Mouse (Mus musculus) forebrain, postnatal 0 days (tissue): Measurements from ENCODE around the gene Rab3ip. TPM values are rescaled to one million over a fixed set of nuclear protein-coding genes. Genes with fewer than 3 reads are reported as not detected.

ENCODE experiments used
- ATAC-seq: fragments of 200-750 bp; cut with Nextera tagmentation; 2 replicates; pipeline ENCODE4 v1.8.0; 2017; ENCODE audit warnings: mild to moderate bottlenecking, moderate library complexity
- DNase-seq: peaks from one replicate; pipeline ENCODE4 v3.0.0-alpha.2; 2015
- H3K27ac ChIP-seq: fragments of 300-500 bp; sonication (generic); 2 replicates; pipeline ENCODE4 v1.5.1; 2014; ENCODE audit warnings: low read depth, mild to moderate bottlenecking, antibody characterized with exemption, low read length, moderate library complexity, mixed read lengths
- H3K27me3 ChIP-seq: fragments of 300-500 bp; sonication (generic); 2 replicates; pipeline ENCODE4 v1.6.1; 2014; ENCODE audit warnings: mild to moderate bottlenecking, low read length, mixed read lengths; ENCODE audit not compliant: insufficient read depth
- H3K36me3 ChIP-seq: fragments of 300-500 bp; sonication (generic); 2 replicates; pipeline ENCODE4 v1.6.1; 2014; ENCODE audit warnings: mild to moderate bottlenecking, moderate library complexity; ENCODE audit not compliant: insufficient read depth
- H3K4me1 ChIP-seq: fragments of 300-500 bp; sonication (generic); 2 replicates; pipeline ENCODE4 v1.6.1; 2014; ENCODE audit warnings: antibody characterized with exemption; ENCODE audit not compliant: insufficient read depth
- H3K4me2 ChIP-seq: fragments of 300-500 bp; sonication (generic); 2 replicates; pipeline ENCODE4 v1.6.1; 2014; ENCODE audit warnings: low read depth, mild to moderate bottlenecking, moderate library complexity
- H3K4me3 ChIP-seq: fragments of 300-500 bp; sonication (generic); 2 replicates; pipeline ENCODE4 v1.5.1; 2014; ENCODE audit warnings: low read depth, low read length, mixed read lengths
- H3K9ac ChIP-seq: fragments of 300-500 bp; sonication (generic); 2 replicates; pipeline ENCODE4 v1.6.1; 2014; ENCODE audit warnings: mild to moderate bottlenecking
- H3K9me3 ChIP-seq: fragments of 300-500 bp; sonication (generic); 2 replicates; pipeline ENCODE4 v1.6.1; 2016; ENCODE audit warnings: low read length
- CTCF ChIP-seq: sonication (generic); IDR thresholded peaks from 2 replicates; pipeline ENCODE4 v1.5.1; 2016; ENCODE audit warnings: antibody characterized with exemption, control low read depth, low read depth
- WGBS: fragments of 180-500 bp; shearing (Covaris S2); extraction: QIAGEN DNeasy Blood & Tissue Kit; methylation state at CpG from one replicate; pipeline ENCODE4 v1.1.7; 2014; 5-methylcytosine and 5-hydroxymethylcytosine counted together
- polyA plus RNA-seq: library from polyadenylated mRNA; unstranded; fragments of >200 nt; fragmentation: Nextera tagmentation; extraction: Ambion mirVana; gene quantifications from 2 replicates; pipeline ENCODE4 v1.2.1, GENCODE M21; 2015
- total RNA-seq: library from RNA; depleted of rRNA; stranded (reverse); fragments of >200 nt; gene quantifications from 2 replicates; pipeline ENCODE4 v1.2.3, GENCODE M21; 2014; rRNA removed

Gene Rab3ip
- total and polyA plus RNA-seq, 2 experiments from 2014 or later = 41.8 to 125 TPM

DNA sequence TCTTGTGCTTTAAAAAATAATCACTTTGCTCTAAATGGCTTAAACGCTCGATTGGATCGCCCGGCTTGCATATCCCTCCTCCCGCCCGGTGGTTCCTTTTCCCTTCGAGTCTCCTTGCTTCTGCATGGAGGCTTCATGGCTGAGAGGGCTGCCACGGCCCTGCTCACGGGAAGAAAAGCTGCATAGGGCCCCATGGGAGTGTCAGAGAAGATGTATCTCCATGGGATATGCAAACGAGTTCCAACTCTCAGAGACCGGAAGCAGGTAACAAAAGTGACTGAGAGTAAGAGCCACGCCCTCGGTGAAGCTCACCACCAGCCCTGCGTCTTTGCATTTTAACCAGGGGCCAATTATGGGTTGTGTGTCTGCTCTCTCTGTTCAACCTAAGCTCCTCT, 78.6 kb downstream of the Rab3ip start:
- Histone ChIP-seq H3K9me3 (no peaks in the 10 kb centered on the region), H3K4me3 (no peak overlapping the region), H3K4me2 (no peak overlapping the region), H3K27me3 (no peaks in the 10 kb centered on the region), H3K36me3 (no peaks in the 10 kb centered on the region), H3K9ac (no peak overlapping the region), H3K4me1 (0 out of 2 replicates have a peak, but pooled peaks cover 3% of the 10 kb centered on the region), H3K27ac (no peak overlapping the region)
- TF ChIP-seq CTCF = no peak
- ATAC-seq (no peak), DNase-seq (no peak)
- WGBS = 82% methylated on average over 14 of the region's 14 CpGs

DNA sequence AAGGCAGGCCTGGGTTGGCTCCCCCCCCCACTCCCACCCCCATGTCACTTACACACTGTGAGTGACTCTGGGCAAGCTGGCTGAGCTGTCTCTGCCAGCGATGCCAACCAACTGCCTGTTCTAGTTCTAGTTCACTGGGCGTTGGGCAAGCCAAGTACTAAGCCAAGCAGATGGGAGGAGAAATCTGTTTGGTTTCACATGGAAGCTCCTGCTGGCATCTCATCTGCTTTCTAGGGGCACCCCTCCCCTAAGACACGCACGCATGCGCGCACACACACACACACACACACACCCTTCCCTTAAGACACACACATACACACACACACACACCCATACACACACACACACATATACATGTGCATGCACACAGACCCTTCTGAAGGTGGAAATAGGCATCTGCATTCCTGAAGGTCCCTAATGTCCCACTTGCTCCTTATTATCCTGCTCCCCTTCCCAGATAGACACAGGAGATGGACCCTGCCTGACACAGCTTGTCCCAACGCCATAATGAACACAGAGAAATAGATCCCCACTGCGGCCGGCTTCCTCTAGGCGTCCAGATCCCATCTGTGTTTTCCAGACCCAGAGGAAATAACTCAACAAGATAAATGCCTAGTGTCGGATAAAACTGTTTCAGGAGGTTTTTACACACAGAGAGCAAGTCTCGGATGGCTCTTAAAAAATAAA, 79.1 kb downstream of the Rab3ip start:
- ATAC-seq (peak; percentile 94), DNase-seq (peak; percentile 79)
- WGBS = 74% methylated on average over 12 of the region's 12 CpGs
- H3K9ac ChIP-seq = no peak overlapping the region
- no peak for TF ChIP-seq CTCF
- H3K4me1 ChIP-seq = 0 out of 2 replicates have a peak, but pooled peaks cover 3% of the 10 kb centered on the region
- H3K4me3 ChIP-seq = no peak overlapping the region
- H3K27me3 ChIP-seq = no peaks in the 10 kb centered on the region
- H3K9me3 ChIP-seq = no peaks in the 10 kb centered on the region
- H3K36me3 ChIP-seq = no peaks in the 10 kb centered on the region
- no peak overlapping the region for H3K4me2 ChIP-seq
- H3K27ac ChIP-seq = no peak overlapping the region

DNA sequence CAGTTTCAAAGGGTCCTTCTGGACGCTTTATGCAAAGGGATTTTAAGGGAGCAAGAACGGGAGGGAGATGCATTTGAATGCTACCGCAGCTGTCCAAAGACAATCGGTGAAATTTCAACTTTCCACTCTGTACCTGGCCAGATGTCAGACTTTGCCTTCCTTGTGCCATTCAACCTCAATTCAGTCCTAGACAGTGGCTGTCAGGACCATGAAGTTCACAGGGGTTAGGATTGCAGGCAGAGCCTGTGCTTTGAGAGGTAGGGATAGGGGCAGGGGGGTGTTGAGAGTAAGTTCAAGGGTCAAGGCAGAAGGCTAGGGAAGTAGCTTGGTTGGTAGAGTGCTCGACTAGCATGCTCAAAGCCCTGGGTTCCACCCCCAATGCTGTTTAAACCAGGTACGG, 79.8 kb downstream of the Rab3ip start:
- ATAC-seq (peak; percentile 36), DNase-seq (no peak)
- H3K27ac ChIP-seq = no peak overlapping the region
- H3K36me3 ChIP-seq = no peaks in the 10 kb centered on the region
- H3K4me3 ChIP-seq = no peak overlapping the region
- H3K4me2 ChIP-seq = no peak overlapping the region
- WGBS = 79% methylated on average over 6 of the region's 6 CpGs
- no peaks in the 10 kb centered on the region for H3K9me3 ChIP-seq
- H3K27me3 ChIP-seq = no peaks in the 10 kb centered on the region
- no peak for TF ChIP-seq CTCF
- H3K4me1 ChIP-seq = 0 out of 2 replicates have a peak, but pooled peaks cover 3% of the 10 kb centered on the region
- H3K9ac ChIP-seq = no peak overlapping the region

Other genes with a start within 250 kb of the Rab3ip start
- 0.08 TPM in 1 of 2 replicates, not detected in the other for gene Myrfl, start 53.9 kb downstream of the Rab3ip start, total RNA-seq
- gene Myrfl, start 53.9 kb downstream of the Rab3ip start, polyA plus RNA-seq = not detected in 2 replicates
- not detected in 2 replicates for gene Gm10271, start 21.8 kb upstream of the Rab3ip start, total RNA-seq
- gene Gm10271, start 21.8 kb upstream of the Rab3ip start, polyA plus RNA-seq = not detected in 2 replicates
- gene Best3, start 35.5 kb upstream of the Rab3ip start, total RNA-seq = not detected in 2 replicates
- gene Best3, start 35.5 kb upstream of the Rab3ip start, polyA plus RNA-seq = 0.05 and 0.11 TPM in 2 replicates
- not detected in 2 replicates for gene Lrrc10, start 94.6 kb upstream of the Rab3ip start, total RNA-seq
- 0.13 TPM in 1 of 2 replicates, not detected in the other for gene Lrrc10, start 94.6 kb upstream of the Rab3ip start, polyA plus RNA-seq
- 399 and 404 TPM in 2 replicates for gene Cct2, start 113.0 kb upstream of the Rab3ip start, total RNA-seq
- gene Cct2, start 113.0 kb upstream of the Rab3ip start, polyA plus RNA-seq = 240 and 249 TPM in 2 replicates
- gene Frs2, start 197.8 kb upstream of the Rab3ip start, total RNA-seq = 17.0 and 28.7 TPM in 2 replicates
- gene Frs2, start 197.8 kb upstream of the Rab3ip start, polyA plus RNA-seq = 11.3 and 17.2 TPM in 2 replicates